Mouse (Mus musculus) olfactory bulb, adult 2 months (tissue): ENCODE data around the gene 2810459M11Rik. TPM values are rescaled to one million over a fixed set of nuclear protein-coding genes. Genes with fewer than 3 reads are reported as not detected.
"Not testable (repeated sequence)": the region's sequence is repeated elsewhere in the genome, so short reads cannot be mapped to it uniquely, and the experiment has no call there.

Source experiments
- H3K27ac ChIP-seq: fragments of 200-500 bp; 2 replicates; pipeline ENCODE4 v1.5.1; 2012; ENCODE audit warnings: low read depth, low read length; ENCODE audit not compliant: insufficient read depth
- H3K4me1 ChIP-seq: fragments of 200-500 bp; 2 replicates; pipeline ENCODE4 v1.6.1; 2012; ENCODE audit warnings: low read length; ENCODE audit not compliant: control insufficient read depth, insufficient read depth
- H3K4me3 ChIP-seq: fragments of 200-500 bp; 2 replicates; pipeline ENCODE4 v1.5.1; 2012; ENCODE audit warnings: mild to moderate bottlenecking, low read depth, low read length, moderate library complexity; ENCODE audit not compliant: insufficient read depth
- CTCF ChIP-seq: fragments of 200-500 bp; IDR thresholded peaks from 2 replicates; pipeline ENCODE4 v1.5.1; 2012; ENCODE audit warnings: low read depth, mild to moderate bottlenecking, low read length, moderate library complexity; ENCODE audit not compliant: insufficient read depth
- POLR2A ChIP-seq: fragments of 200-500 bp; IDR thresholded peaks from 2 replicates; pipeline ENCODE4 v1.6.1; 2012; ENCODE audit warnings: mild to moderate bottlenecking, low read depth, low read length, moderate library complexity; ENCODE audit not compliant: insufficient read depth
- WGBS: fragments of 180-500 bp; shearing (Covaris S2); methylation state at CpG from one replicate; pipeline ENCODE4 v1.1.7; 2018; 5-methylcytosine and 5-hydroxymethylcytosine counted together
- polyA plus RNA-seq: library from polyadenylated mRNA; stranded (reverse); fragments of >200 nt; gene quantifications from 2 replicates; pipeline ENCODE4 v1.2.4, GENCODE M21; 2012; ENCODE audit warnings: low replicate concordance; ENCODE audit not compliant: missing spikeins, insufficient read depth, insufficient read length

The 2810459M11Rik gene
- polyA plus RNA-seq, result not detected in 2 replicates

- Histone ChIP-seq H3K4me3 (peak within 1 kb of the TSS; percentile 48), H3K27ac (no peak within 1 kb of the TSS), H3K4me1 (peaks cover 10% of the 10 kb centered on the region)
- 0 out of 2 replicates have a peak, but pooled peaks have one; percentile 12 for TF ChIP-seq POLR2A
- TF ChIP-seq CTCF, result no peak; the same call in 1 of the 2 replicates
- WGBS, result under 1% methylated on average over 109 of the region's 110 CpGs
Measured at GRCm38 (mm10) chr1:86045848-86046805, at the start of gene 2810459M11Rik. TSS of gene 2810459M11Rik (plus strand) at chr1:86045863.

GRCm38 (mm10) chr1:85997221-85997620, 48.4 kb upstream of the 2810459M11Rik start:
- Histone ChIP-seq H3K4me3 (no peak overlapping the region), H3K27ac (no peak overlapping the region), H3K4me1 (peaks cover 5% of the 10 kb centered on the region)
- TF ChIP-seq CTCF, result no peak
- no peak for TF ChIP-seq POLR2A
- WGBS, result 100% methylated on average over 1 of the region's 1 CpGs

DNA sequence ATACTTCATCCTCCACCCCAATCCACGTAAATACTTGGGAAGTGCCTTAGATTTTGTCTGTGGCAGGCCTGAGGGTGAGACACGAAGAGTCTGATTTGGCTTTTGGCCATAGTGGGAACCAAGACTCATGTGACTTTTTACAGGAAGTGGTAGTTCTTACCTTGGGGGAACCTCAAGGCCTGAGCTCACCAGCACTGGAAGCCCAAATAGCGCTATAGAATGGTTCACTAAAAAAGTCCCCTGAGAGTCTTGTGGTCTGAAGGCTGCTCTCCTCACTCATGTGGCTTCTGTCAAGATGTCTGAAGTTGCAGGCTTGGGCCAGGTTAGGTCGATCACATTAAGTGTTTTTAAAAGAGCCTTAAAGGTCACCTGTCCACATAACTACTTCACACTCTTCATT, 47.7 kb upstream of the 2810459M11Rik start:
- 89% methylated on average over 4 of the region's 4 CpGs for WGBS
- Histone ChIP-seq H3K27ac (no peak overlapping the region), H3K4me1 (peaks cover 5% of the 10 kb centered on the region), H3K4me3 (no peak overlapping the region)
- TF ChIP-seq POLR2A (no peak), CTCF (no peak)

- TF ChIP-seq POLR2A (no peak), CTCF (no peak)
Measured at GRCm38 (mm10) chr1:85999853-86000570, 45.7 kb upstream of the 2810459M11Rik start.

GRCm38 (mm10) chr1:86005540-86005939, 40.1 kb upstream of the 2810459M11Rik start:
- TF ChIP-seq POLR2A, result no peak
- no peak for TF ChIP-seq CTCF
- Histone ChIP-seq H3K4me1 (no peaks in the 10 kb centered on the region), H3K4me3 (no peak overlapping the region), H3K27ac (no peak overlapping the region)
- WGBS, result 86% methylated on average over 10 of the region's 10 CpGs

More at GRCm38 (mm10) chr1:85999853-86000570, 45.7 kb upstream of the 2810459M11Rik start:
- Histone ChIP-seq H3K4me3 (no peak overlapping the region), H3K27ac (no peak overlapping the region), H3K4me1 (peaks cover 5% of the 10 kb centered on the region)
- WGBS, result 65% methylated on average over 18 of the region's 18 CpGs

DNA sequence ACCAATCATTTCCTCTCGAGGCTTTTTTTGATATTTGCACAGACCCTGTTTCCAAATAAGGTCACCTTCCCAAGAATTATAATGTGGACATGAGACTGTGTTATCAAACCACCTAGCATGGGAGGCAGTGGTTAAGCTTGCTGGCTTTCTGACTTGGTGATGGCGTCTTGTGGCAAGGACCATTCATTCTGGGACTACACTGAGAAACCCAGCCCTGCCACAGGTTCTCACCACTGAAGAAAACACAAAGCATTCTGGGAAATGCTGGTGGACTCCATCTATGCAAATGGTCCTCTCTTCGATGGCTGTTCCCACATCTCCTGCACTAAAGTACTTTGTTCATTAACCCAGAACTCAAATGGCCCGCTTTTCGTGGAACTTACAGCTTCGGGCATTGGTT, 39.6 kb upstream of the 2810459M11Rik start:
- H3K4me1 ChIP-seq, result no peaks in the 10 kb centered on the region
- H3K27ac ChIP-seq, result no peak overlapping the region
- TF ChIP-seq CTCF (no peak), POLR2A (no peak)
- WGBS, result 93% methylated on average over 6 of the region's 6 CpGs
- H3K4me3 ChIP-seq, result no peak overlapping the region

- no peak overlapping the region for H3K27ac ChIP-seq
- H3K4me1 ChIP-seq, result no peaks in the 10 kb centered on the region
- no peak overlapping the region for H3K4me3 ChIP-seq
- no peak for TF ChIP-seq POLR2A
- TF ChIP-seq CTCF, result no peak
- 3% methylated on average over 7 of the region's 7 CpGs for WGBS
Measured at GRCm38 (mm10) chr1:86007778-86008177, 37.9 kb upstream of the 2810459M11Rik start.

GRCm38 (mm10) chr1:86015758-86016157, 29.9 kb upstream of the 2810459M11Rik start:
- not testable (repeated sequence) for H3K27ac ChIP-seq, H3K4me3 ChIP-seq, H3K4me1 ChIP-seq
- WGBS, result 98% methylated on average over 9 of the region's 9 CpGs

- no peak within 1 kb of the TSS for H3K27ac ChIP-seq
- H3K4me1 ChIP-seq, result peaks cover 6% of the 10 kb centered on the region; the same call in 1 of the 2 replicates
- no peak within 1 kb of the TSS for H3K4me3 ChIP-seq
- no peak for TF ChIP-seq CTCF
- no peak for TF ChIP-seq POLR2A
- 94% methylated on average over 8 of the region's 8 CpGs for WGBS
Measured at GRCm38 (mm10) chr1:86016516-86016915, 29.1 kb upstream of the 2810459M11Rik start, which contains the start of gene Spata3. TSS of gene Spata3 (plus strand) at chr1:86016816.
